Mouse (Mus musculus) testis, adult 2 months (tissue): ENCODE measurements at regions not wholly inside any gene's neighbourhood (a gene's known extent, or its start where the extent isn't known, plus 50 kb on each side); places are given as distances from the start of the nearest gene placed in this dataset.

ENCODE experiments used
- CTCF ChIP-seq: fragments of 200-500 bp; IDR thresholded peaks from 2 replicates; pipeline ENCODE4 v1.5.1; 2012; ENCODE audit warnings: low read depth, mild to moderate bottlenecking, inconsistent platforms, low read length, moderate library complexity; ENCODE audit not compliant: control insufficient read depth, insufficient read depth, insufficient replicate concordance
- POLR2A ChIP-seq: fragments of 200-500 bp; IDR thresholded peaks from 2 replicates; pipeline ENCODE4 v1.6.1; 2012; ENCODE audit warnings: low read depth, mild to moderate bottlenecking, inconsistent platforms, low read length, moderate library complexity; ENCODE audit not compliant: control insufficient read depth

GRCm38 (mm10) chr16:49358404-49358803 lies 301.1 kb downstream of the Myh15 start:
- no peak for TF ChIP-seq CTCF
- TF ChIP-seq POLR2A = no peak
